Mouse (Mus musculus) ovary, postnatal 14 days (tissue): ENCODE measurements around the gene Polr3a.
A peak's percentile ranks its signal among the peaks of the same experiment; 100 is the strongest.

Source experiments
- DNase-seq: peaks from one replicate; pipeline ENCODE4 v3.0.0; 2022; ENCODE audit warnings: low spot score

The Polr3a gene

GRCm38 (mm10) chr14:24486773-24487227, at the start of gene Polr3a, which contains the start of gene Rps24:
TSS of gene Polr3a (minus strand) at chr14:24487058.
TSS of gene Rps24 (plus strand) at chr14:24487125.
- DNase-seq = peak; percentile 80

- DNase-seq = no peak
Observed at GRCm38 (mm10) chr14:24534865-24535545, 48.1 kb upstream of the Polr3a start.

GRCm38 (mm10) chr14:24530228-24530627, 43.4 kb upstream of the Polr3a start:
- no peak for DNase-seq

GRCm38 (mm10) chr14:24526440-24526839, 39.6 kb upstream of the Polr3a start:
- DNase-seq = no peak

GRCm38 (mm10) chr14:24525677-24526415, 39.0 kb upstream of the Polr3a start:
- no peak for DNase-seq

- DNase-seq = no peak
Observed at GRCm38 (mm10) chr14:24525137-24525536, 38.3 kb upstream of the Polr3a start.

- no peak for DNase-seq
Observed at GRCm38 (mm10) chr14:24521597-24521996, 34.7 kb upstream of the Polr3a start.

GRCm38 (mm10) chr14:24512527-24513161, 25.8 kb upstream of the Polr3a start:
- DNase-seq = no peak

- no peak for DNase-seq
Observed at GRCm38 (mm10) chr14:24510679-24511078, 23.8 kb upstream of the Polr3a start.

GRCm38 (mm10) chr14:24510218-24510617, 23.4 kb upstream of the Polr3a start:
- DNase-seq = no peak

- no peak for DNase-seq
Observed at GRCm38 (mm10) chr14:24509557-24509956, 22.7 kb upstream of the Polr3a start.

GRCm38 (mm10) chr14:24508070-24508773, 21.4 kb upstream of the Polr3a start:
- DNase-seq = no peak

GRCm38 (mm10) chr14:24507452-24508069, 20.7 kb upstream of the Polr3a start:
- no peak for DNase-seq

GRCm38 (mm10) chr14:24501256-24501655, 14.4 kb upstream of the Polr3a start:
- no peak for DNase-seq

- DNase-seq = no peak
Observed at GRCm38 (mm10) chr14:24500845-24501186, 14.0 kb upstream of the Polr3a start.

- DNase-seq = peak; percentile 90
Observed at GRCm38 (mm10) chr14:24500091-24500844, 13.4 kb upstream of the Polr3a start.

- DNase-seq = no peak
Observed at GRCm38 (mm10) chr14:24499478-24499877, 12.6 kb upstream of the Polr3a start.

- DNase-seq = no peak
Observed at GRCm38 (mm10) chr14:24498561-24499255, 11.8 kb upstream of the Polr3a start.

- DNase-seq = no peak
Observed at GRCm38 (mm10) chr14:24497443-24497842, 10.6 kb upstream of the Polr3a start.

GRCm38 (mm10) chr14:24496507-24496906, 9.6 kb upstream of the Polr3a start:
- DNase-seq = no peak

GRCm38 (mm10) chr14:24493256-24493655, 6.4 kb upstream of the Polr3a start:
- DNase-seq = no peak
